Mouse (Mus musculus) stomach, postnatal 0 days (tissue): ENCODE measurements around the gene Timeless.
A peak's percentile ranks its signal among the peaks of the same experiment; 100 is the strongest.

Experiments used
- CTCF ChIP-seq: IDR thresholded peaks from 2 replicates; pipeline ENCODE4 v1.5.1; 2016; ENCODE audit warnings: antibody characterized with exemption, low read depth, mild to moderate bottlenecking, moderate library complexity
- EP300 ChIP-seq: optimal IDR thresholded peaks from 2 replicates; pipeline ENCODE3; 2016; ENCODE audit warnings: antibody characterized with exemption

- TF ChIP-seq CTCF (peak; percentile 82), EP300 (no peak)
These were observed 19.0 kb upstream of the Timeless start for GRCm38 (mm10) chr10:128212871-128213323.
